Mouse (Mus musculus): Measurements from ENCODE around the gene Muc3. TPM values are rescaled to one million over a fixed set of nuclear protein-coding genes. Genes with fewer than 3 reads are reported as not detected.

Gene Muc3
- total and polyA plus RNA-seq, 2 experiments from 2014 or later = not detected

DNA sequence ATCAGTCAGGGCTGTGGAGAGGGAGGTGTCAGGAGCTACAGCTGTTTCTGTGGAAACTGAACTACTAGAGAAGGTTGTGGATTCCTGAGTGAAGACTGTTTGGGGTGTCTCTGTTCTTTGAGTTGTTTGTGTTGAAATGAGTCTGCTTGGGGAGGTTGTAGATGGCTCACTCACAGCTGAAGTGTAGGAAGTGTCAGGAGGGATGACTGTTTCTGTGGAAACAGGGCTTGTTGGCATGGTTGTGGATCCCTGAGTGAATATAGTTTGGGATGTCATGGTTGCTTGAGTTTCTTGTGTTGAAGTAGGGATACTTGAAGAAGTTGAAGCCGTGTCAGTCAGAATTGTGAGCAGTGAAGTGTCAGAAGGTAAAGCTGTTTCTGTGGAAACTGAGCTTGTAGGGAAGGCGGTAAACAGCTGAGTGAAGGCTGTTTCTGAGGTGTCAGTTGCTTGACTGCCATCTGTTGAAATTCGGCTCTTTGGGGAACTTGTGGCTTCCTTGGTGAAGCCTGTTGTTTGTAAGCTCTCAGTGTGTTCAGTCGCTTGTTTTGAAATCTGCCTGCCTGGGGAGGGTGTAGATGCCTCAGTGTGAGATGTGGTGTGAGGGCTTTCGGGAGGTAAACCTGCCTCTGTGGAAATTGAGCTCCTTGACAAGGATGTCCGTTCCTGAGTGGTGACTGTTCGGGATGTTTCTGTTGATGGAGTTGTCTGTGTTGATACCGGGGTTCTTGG is 30.7 kb upstream of the Muc3 start:
- Histone ChIP-seq H3K9me3 (ENCODE audit: low read length) (peaks cover 11% of the 10 kb centered on the region; the same call in 1 of the 2 replicates), H3K27me3 (ENCODE audit: insufficient read depth, low read length) (peaks cover 10% of the 10 kb centered on the region; the same call in 1 of the 2 replicates), H3K4me1 (ENCODE audit: insufficient read depth, low read length) (no peaks in the 10 kb centered on the region), H3K27ac (ENCODE audit: low read depth, low read length) (no peak overlapping the region), H3K4me3 (ENCODE audit: low read depth, low read length) (no peak overlapping the region), H3K9ac (replicated peaks; ENCODE audit: low read length, poor library complexity, severe bottlenecking) (no peak overlapping the region), H3K4me2 (ENCODE audit: low read depth, low read length, poor library complexity, severe bottlenecking) (no peak overlapping the region), H3K36me3 (ENCODE audit: insufficient read depth, low read length) (no peaks in the 10 kb centered on the region)
- ATAC-seq (ENCODE audit: low FRiP score) (no peak), DNase-seq (ENCODE audit: low spot score) (no peak)
- WGBS = 79% methylated on average over 8 of the region's 8 CpGs
- no peak for TF ChIP-seq CTCF (IDR thresholded peaks at IDR 0.05)

DNA sequence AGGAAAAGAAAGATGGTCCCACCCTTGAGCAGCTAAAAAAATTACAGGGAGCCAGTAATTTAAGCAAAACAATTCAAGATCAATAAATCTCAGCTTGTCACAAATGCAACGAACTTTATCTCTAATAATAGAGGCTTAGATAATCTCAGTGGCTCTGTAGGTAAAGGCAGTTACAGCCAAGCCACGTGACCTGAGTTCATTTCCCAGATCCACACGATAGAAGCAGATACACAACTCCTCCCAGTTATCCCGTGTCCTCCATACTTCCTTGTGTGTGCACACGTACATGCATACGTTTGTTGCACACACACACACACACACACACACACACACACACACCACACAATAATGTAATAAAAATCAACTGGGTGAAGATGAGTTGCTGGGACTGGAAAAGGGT is 24.8 kb upstream of the Muc3 start:
- Histone ChIP-seq H3K4me1 (ENCODE audit: insufficient read depth, low read length) (no peaks in the 10 kb centered on the region), H3K27me3 (ENCODE audit: insufficient read depth, low read length) (0 out of 2 replicates have a peak, but pooled peaks cover under 1% of the 10 kb centered on the region), H3K27ac (ENCODE audit: low read depth, low read length) (no peak overlapping the region), H3K9me3 (ENCODE audit: low read length) (peaks cover 1% of the 10 kb centered on the region; the same call in 1 of the 2 replicates), H3K4me3 (ENCODE audit: low read depth, low read length) (no peak overlapping the region), H3K4me2 (ENCODE audit: low read depth, low read length, poor library complexity, severe bottlenecking) (no peak overlapping the region), H3K36me3 (ENCODE audit: insufficient read depth, low read length) (no peaks in the 10 kb centered on the region), H3K9ac (replicated peaks; ENCODE audit: low read length, poor library complexity, severe bottlenecking) (no peak overlapping the region)
- no peak for DNase-seq (ENCODE audit: low spot score)
- 88% methylated on average over 6 of the region's 6 CpGs for WGBS
- no peak for TF ChIP-seq CTCF (IDR thresholded peaks at IDR 0.05)
- ATAC-seq (ENCODE audit: low FRiP score) = no peak

DNA sequence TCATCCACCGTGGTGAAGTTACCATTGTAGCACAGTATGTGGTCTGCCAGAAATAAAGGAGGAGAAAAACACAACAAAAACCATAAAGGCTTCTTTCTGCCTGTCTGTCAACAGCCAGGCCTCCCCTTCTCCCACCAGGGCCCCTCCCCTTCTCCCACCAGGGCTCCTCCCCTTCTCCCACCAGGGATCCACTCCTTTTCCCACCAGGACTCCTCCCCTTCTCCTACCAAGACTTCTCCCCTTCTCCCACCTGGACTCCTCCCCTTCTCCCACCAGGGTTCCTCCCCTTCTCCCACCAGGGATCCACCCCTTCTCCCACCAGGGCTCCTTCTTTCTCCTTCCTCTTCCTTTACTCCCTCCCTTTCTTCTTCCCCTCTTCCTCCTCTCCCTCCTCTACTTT is 23.5 kb upstream of the Muc3 start:
- 0% methylated on average over 1 of the region's 1 CpGs for WGBS
- H3K4me3 ChIP-seq (ENCODE audit: low read depth, low read length) = no peak overlapping the region
- TF ChIP-seq CTCF (IDR thresholded peaks at IDR 0.05) = no peak

DNA sequence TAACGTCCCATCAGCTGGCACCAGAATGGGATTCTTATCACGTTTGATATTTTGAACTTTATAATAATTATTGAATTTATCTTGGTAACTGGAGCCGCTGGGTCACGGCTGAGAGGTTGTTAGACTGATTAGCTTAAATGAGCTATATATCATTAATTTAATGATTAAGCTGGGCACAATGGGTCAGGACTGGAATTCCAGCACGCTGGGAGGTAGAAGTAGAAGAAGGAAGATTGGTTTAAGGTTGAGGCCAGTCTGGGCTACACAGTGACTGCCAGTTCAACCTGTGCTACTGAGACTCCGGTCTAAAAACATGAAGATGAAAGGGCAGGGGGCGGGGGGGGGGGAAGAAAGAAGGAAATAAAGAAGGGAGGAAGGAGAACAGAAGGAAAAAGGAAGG is 22.4 kb upstream of the Muc3 start:
- H3K36me3 ChIP-seq (ENCODE audit: insufficient read depth, low read length) = no peaks in the 10 kb centered on the region
- DNase-seq (ENCODE audit: low spot score) = no peak
- no peak overlapping the region for H3K27ac ChIP-seq (ENCODE audit: low read depth, low read length)
- no peak for ATAC-seq (ENCODE audit: low FRiP score)
- no peak overlapping the region for H3K4me3 ChIP-seq (ENCODE audit: low read depth, low read length)
- no peak overlapping the region for H3K9ac ChIP-seq (replicated peaks; ENCODE audit: low read length, poor library complexity, severe bottlenecking)
- H3K9me3 ChIP-seq (ENCODE audit: low read length) = no peaks in the 10 kb centered on the region
- TF ChIP-seq CTCF (IDR thresholded peaks at IDR 0.05) = no peak
- no peaks in the 10 kb centered on the region for H3K27me3 ChIP-seq (ENCODE audit: insufficient read depth, low read length)
- 76% methylated on average over 7 of the region's 7 CpGs for WGBS
- H3K4me2 ChIP-seq (ENCODE audit: low read depth, low read length, poor library complexity, severe bottlenecking) = no peak overlapping the region
- H3K4me1 ChIP-seq (ENCODE audit: insufficient read depth, low read length) = no peaks in the 10 kb centered on the region

More for the DNA sequence above, 23.5 kb upstream of the Muc3 start:
- H3K4me2 ChIP-seq (ENCODE audit: low read depth, low read length, poor library complexity, severe bottlenecking) = no peak overlapping the region
- no peak overlapping the region for H3K27ac ChIP-seq (ENCODE audit: low read depth, low read length)
- ATAC-seq (ENCODE audit: low FRiP score) (no peak), DNase-seq (ENCODE audit: low spot score) (no peak)
- H3K36me3 ChIP-seq (ENCODE audit: insufficient read depth, low read length) = no peaks in the 10 kb centered on the region
- H3K9me3 ChIP-seq (ENCODE audit: low read length) = no peaks in the 10 kb centered on the region
- no peaks in the 10 kb centered on the region for H3K4me1 ChIP-seq (ENCODE audit: insufficient read depth, low read length)
- H3K27me3 ChIP-seq (ENCODE audit: insufficient read depth, low read length) = no peaks in the 10 kb centered on the region
- no peak overlapping the region for H3K9ac ChIP-seq (replicated peaks; ENCODE audit: low read length, poor library complexity, severe bottlenecking)

DNA sequence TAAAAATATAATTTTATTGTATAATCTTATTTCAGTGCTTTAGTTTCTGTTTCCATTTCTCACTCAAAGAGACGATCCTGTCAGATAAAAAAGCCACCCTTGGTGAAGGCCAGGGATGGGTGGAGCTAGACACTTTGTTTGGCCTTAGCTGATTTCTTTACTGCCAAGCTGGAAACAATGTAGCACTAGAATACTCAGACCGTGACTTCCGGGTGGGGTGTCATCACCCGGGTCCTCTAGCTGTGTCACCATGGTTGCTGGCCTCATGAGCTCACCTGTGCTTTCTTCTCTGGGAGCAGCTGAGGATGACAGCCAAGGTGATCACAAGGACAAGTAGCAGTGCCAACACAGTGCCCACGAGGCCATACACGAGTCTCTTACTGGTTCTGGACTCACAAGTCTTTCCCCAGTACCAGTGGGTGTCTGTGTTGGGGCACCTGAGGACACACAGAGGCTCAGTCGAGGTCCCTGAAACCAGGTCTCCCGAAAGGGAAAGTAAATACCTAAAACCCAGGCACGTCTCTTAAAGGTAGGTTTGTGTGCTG is 21.8 kb upstream of the Muc3 start:
- H3K4me3 ChIP-seq (ENCODE audit: low read depth, low read length) = no peak overlapping the region
- no peak overlapping the region for H3K4me2 ChIP-seq (ENCODE audit: low read depth, low read length, poor library complexity, severe bottlenecking)
- DNase-seq (ENCODE audit: low spot score) (no peak), ATAC-seq (ENCODE audit: low FRiP score) (no peak)
- no peak overlapping the region for H3K27ac ChIP-seq (ENCODE audit: low read depth, low read length)
- H3K36me3 ChIP-seq (ENCODE audit: insufficient read depth, low read length) = no peaks in the 10 kb centered on the region
- H3K27me3 ChIP-seq (ENCODE audit: insufficient read depth, low read length) = no peaks in the 10 kb centered on the region
- TF ChIP-seq CTCF (IDR thresholded peaks at IDR 0.05) = no peak
- 78% methylated on average over 9 of the region's 9 CpGs for WGBS
- no peak overlapping the region for H3K9ac ChIP-seq (replicated peaks; ENCODE audit: low read length, poor library complexity, severe bottlenecking)
- H3K9me3 ChIP-seq (ENCODE audit: low read length) = no peaks in the 10 kb centered on the region
- H3K4me1 ChIP-seq (ENCODE audit: insufficient read depth, low read length) = no peaks in the 10 kb centered on the region

DNA sequence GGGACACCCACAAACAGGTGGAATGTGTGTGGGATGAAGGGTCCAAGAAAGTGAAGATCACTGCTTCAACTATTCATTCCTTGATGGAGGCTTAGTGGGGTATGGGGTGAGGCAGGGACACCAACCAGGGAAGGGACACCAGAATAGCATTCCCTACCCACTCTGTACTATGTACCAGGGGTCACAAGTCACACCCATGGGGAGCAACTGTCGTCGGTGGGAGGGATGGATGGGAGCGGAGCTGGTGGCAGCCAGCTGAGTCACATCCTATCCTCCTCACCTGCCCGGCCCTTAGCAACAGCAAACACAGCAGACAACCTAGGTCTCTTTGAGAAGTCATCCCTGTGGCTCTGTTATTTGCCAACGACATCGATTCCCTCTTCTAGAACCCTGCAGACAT is 18.4 kb upstream of the Muc3 start:
- Histone ChIP-seq H3K27me3 (ENCODE audit: insufficient read depth, low read length) (no peaks in the 10 kb centered on the region), H3K36me3 (ENCODE audit: insufficient read depth, low read length) (no peaks in the 10 kb centered on the region), H3K9ac (replicated peaks; ENCODE audit: low read length, poor library complexity, severe bottlenecking) (no peak overlapping the region), H3K9me3 (ENCODE audit: low read length) (no peaks in the 10 kb centered on the region), H3K4me3 (ENCODE audit: low read depth, low read length) (no peak overlapping the region), H3K4me1 (ENCODE audit: insufficient read depth, low read length) (no peaks in the 10 kb centered on the region), H3K27ac (ENCODE audit: low read depth, low read length) (no peak overlapping the region), H3K4me2 (ENCODE audit: low read depth, low read length, poor library complexity, severe bottlenecking) (no peak overlapping the region)
- DNase-seq (ENCODE audit: low spot score) = no peak
- WGBS = 81% methylated on average over 6 of the region's 6 CpGs
- no peak for ATAC-seq (ENCODE audit: low FRiP score)
- TF ChIP-seq CTCF (IDR thresholded peaks at IDR 0.05) = no peak

Measured in midbrain, postnatal 0 days (tissue).